Mouse (Mus musculus): ENCODE results near the gene Mrtfa.

The Mrtfa gene

DNA sequence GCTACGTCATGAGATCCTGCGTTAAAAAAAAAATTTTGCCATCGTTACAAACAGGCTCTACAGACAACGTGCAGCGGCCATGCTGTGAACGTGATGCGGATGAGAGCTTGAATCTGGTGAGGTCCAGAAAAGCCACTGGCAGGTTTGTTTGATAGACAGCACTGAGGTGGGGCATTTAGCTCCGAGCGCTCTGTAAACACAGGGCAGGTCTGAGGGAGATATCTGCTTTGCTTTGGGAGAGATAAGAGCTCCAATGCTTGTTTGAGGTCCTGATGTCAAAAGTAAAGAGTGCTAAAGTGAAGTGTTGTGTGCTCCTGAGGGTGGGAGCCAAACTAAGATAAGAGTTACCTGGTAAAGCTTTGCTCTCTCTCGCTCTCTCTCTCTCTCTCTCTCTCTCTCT, 6.6 kb upstream of the Mrtfa start:
- DNase-seq (ENCODE audit: low spot score in 2 of 2), result no peak

DNA sequence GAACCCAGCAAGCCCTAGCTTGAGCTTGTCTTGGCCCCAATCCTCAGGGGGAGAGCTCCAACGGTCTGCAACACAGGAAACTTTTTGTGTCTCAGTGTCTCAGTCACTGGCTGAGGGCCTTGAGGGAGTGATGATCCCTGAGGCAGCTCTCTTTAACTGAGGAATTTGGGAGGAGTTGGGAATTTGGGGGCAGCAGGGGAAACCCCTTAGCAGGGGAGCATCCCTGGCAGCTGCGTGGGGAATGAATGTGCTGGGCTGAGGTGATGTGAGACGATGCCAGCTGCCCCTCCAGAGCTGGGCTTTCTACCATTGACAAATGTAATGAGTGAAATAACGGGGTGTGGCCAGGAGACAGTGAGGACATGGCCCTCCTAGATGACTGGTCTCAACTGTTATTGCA, 4.9 kb upstream of the Mrtfa start:
- no peak for DNase-seq (ENCODE audit: low spot score in 2 of 2)

DNA sequence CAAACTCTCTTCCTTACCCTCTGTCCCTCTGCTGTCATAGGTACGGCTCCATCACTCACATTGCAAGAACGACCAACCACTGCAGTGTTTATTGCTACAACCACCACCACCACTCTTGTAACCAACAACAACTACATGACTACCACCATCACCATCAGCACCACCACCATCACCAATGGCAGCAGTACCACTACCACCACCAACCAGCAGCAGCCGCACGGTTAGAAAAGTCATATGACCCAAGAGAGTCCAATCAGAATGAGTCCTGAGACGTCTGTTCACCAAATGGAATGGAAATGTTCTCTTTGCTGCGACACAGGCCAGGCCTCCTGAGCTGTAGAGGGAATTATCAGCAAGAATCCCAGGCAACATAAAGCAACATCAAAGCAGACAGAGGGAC, 4.2 kb upstream of the Mrtfa start:
- no peak for DNase-seq (ENCODE audit: low spot score in 2 of 2)

DNA sequence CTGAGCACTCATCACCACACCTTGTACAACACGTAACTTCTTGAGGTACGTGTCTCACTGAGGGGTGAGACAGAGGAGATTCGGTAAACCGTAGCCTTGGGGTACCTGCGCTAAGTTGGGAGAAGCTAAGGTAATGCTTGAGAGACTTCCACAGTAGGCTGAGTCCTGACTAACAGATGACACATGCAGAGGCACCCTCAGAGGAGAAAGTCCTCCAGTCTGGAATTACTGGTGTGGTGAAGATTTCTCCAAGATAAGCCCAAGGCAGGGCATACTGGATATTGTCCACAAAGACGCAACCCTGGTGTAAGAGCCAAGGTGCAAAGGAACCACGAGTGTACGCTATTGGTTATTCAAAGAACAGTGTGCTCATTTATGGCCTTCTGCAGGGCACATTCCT, 2.3 kb upstream of the Mrtfa start:
- DNase-seq (ENCODE audit: low spot score in 2 of 2), result no peak

DNA sequence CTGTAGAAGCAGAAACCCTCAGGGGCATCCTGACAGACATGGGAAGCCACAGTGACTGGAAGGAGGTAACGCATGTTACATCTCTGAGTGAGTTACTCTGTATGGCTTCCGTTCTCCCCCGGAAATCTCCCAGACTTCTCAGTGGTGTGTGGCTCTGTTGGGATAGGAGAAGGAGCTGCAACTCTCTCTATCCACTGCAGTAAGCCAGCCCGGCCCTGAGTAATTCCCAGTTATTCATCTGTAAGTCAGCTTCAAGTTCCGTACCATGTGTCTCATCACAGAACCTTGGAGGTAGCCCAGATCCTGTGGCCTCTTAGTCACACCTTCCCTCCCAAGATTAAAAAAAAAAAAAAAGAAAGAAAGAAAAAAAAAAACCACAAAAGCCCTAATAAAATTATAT, 1.8 kb upstream of the Mrtfa start:
- DNase-seq (ENCODE audit: low spot score in 2 of 2), result no peak

DNA sequence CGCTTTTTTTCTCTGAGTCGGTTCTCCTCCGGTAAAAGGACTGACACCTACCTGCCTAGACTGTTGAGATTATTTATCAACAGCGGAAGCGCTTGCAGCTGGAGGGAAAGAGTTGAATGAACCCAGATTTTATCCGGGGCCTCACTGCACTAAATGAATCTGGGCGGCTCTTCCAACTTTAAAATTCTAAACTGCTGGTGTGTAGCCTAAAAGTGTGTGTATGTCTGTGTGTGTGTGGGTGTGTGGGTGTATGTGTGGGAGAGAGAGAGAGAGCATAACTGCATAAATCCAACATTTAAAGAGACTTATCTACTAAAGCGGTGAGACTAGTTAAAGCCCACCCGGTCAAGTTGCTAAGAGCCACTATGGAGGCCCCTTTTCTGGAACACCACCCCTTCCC, 746 bp upstream of the Mrtfa start:
- DNase-seq (ENCODE audit: low spot score in 2 of 2), result no peak

DNA sequence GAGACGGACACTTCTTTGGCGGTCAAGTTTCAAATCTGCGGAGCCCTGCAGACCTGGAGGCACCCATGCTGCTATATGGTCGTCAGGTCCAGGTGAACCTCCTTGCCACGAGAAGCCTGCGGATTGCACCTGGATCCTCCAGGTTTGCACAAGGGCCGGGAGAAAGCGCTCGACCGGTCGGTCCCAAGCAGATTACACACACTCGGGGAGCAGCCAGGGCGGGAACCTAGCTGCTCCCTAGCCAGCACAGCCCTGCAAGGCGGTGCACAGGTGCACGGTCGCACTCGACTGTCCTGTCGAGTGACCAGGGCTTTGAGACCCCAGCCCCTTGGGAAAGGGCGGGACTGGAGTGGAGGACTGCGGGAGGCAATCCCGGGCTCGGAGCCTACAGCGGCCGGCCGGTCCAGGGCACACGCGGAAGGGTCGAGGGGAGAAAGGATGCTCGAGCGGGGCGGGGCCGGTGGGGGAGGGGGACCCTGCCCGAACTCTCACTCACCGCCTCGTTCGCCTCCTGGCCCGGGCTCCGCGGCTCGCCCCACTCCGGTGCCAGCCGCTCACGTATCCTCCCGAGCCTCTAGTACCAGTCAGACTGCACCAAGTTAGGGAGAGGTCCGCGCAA, 437 bp downstream of the Mrtfa start:
- peak in 1 of 2 experiments; percentile 12 for DNase-seq (ENCODE audit: low spot score in 2 of 2)

DNA sequence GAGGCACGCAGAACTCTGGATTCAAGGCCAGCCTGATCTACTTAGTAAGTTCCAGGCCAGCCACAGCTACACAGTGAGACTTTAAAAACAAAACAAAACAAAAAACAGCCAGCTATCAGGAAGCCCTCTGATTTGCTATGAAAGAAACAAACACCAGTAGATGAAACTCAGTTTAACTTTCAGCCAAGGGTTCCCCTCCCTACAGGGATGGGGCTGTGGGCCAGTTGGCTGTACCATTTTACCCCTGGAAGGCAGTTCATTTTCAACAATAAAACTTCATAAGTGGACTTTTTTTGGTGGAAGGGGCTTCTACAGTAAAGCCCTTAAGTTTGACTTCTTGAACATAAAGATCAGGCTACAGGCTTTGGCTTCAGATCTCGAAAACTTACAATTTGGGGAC, 1.5 kb downstream of the Mrtfa start:
- DNase-seq (ENCODE audit: low spot score in 2 of 2), result no peak

DNA sequence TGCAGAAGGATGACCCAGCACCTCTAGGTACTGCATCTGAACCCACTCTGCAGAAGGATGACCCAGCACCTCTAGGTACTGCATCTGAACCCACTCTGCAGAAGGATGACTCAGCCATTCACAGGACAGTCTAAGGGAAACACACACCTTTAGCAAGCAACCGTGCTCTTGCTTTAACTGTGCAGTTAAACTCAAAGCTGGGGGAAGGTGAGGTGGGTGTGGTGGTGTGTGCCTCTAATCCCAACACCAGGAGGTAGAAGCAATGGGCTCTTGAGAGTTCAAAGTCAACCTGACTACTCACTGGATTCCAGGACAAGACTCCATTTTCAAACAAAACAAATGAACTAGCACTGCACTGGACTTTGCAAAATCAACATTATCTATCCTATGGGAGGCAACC, 5.6 kb downstream of the Mrtfa start:
- DNase-seq (ENCODE audit: low spot score in 2 of 2), result no peak

DNA sequence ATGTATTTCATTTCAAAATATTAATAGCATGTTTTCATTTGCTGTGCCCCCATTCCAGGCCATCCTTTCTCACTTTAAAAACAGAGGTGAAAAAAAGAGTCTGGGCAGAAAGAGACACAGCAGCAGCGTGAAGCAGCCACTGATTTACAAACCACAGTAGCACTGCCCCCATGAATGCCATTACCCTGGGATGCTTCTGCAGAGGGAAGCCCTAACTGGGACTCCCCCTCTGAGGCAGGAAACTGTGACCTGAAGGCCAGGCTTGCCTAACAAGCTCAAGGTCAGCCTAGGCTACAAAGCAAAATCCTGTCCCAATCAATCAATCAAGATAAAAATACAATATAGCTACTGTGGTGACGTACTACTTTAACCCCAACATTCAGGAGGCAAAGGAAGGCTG, 9.3 kb downstream of the Mrtfa start:
- no peak for DNase-seq (ENCODE audit: low spot score in 2 of 2)

DNA sequence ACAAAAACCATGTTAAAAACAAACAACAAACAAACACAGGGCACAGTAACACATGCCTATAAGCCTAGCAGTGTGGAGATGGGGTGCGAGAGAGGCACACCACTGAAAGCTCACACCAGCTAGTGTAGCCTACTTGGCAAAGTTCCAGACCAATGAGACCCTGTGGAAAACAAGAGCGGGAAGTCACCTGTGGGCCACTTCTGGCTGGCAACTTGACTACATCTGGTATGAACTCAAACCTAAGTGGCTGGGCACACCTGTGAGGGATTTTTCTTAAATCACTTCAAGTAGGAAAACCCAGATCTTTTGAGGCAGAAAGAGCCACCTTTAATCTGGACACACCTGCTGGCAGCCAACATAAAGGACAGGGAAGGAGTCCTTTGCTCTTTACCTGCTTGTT, 11.0 kb downstream of the Mrtfa start:
- DNase-seq (ENCODE audit: low spot score in 2 of 2), result no peak

DNA sequence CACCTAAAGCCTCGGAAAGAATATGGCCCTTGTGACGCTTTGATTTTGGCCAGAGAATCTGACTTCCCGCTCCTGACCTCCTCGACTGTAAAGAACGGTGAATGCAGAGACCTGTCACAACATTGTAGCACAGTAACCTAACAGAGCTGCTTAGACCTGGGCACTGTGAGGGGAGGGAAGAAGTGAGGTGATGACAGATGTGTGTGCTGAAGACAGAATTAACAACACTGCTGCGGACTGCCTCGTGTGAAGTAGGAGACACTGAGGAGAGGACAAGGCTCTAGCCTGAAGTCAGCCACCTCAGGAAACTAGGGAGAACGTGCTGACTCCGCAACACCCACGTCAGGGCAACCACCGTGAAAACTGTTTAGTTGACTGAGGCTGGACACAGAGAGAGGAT, 11.9 kb downstream of the Mrtfa start:
- no peak for DNase-seq (ENCODE audit: low spot score in 2 of 2)

DNA sequence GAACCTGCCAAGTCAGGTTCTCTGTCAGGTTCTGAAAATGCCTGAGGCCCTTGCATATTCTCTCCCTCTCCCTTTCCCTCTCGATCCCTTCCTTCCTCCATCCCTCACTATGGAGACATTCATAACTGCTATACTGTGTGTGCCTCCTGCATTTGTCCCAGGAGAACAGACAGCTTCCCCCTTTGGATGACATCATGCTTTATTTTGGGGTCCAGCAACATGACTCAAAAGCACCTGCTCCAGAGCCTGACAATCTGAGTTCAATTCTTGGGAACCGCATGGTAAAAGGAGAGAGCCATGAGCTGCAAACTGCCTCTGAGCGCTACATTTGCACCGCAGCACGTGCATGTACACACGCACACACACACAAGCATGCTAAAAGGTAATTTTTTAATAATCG, 12.7 kb downstream of the Mrtfa start:
- DNase-seq (ENCODE audit: low spot score in 2 of 2), result no peak

DNA sequence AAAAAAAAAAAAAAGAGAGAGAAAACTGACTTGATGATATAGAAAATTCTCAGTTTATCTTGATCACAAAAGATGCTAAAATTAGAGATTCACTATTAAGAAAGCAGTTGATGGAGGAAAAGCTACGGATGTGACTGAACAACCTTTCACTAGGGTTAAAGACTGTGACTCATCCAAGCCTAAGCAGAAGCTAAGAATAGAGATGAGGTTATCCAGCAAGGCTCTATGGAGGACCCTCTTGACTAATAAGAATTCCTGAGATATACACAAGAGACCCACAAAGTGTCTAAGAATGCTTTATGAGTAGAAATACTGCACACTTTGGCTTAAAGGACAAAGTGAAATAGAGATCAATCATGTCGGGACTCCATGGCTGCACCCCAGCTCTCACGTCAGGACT, 14.9 kb downstream of the Mrtfa start:
- DNase-seq (ENCODE audit: low spot score in 2 of 2), result no peak

DNA sequence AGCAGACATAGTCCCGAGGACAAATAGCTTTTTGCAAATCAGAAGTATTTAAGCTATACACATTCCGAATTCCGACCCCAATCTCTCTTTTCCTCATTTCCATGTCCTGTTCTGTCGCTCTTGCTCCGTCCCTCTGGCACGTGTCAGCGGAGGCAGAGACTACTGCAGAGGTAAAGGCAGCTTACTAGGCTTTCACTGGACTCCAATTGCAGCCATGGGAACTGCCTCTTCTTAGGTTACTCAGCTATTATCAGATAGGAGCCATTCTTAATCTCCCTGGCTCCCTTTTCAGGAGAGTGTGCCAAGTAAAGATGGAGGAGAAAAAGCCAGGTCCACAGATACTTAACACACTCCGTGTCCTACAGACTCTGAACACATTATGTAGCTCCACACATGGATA, 18.3 kb downstream of the Mrtfa start:
- no peak for DNase-seq (ENCODE audit: low spot score in 2 of 2)

DNA sequence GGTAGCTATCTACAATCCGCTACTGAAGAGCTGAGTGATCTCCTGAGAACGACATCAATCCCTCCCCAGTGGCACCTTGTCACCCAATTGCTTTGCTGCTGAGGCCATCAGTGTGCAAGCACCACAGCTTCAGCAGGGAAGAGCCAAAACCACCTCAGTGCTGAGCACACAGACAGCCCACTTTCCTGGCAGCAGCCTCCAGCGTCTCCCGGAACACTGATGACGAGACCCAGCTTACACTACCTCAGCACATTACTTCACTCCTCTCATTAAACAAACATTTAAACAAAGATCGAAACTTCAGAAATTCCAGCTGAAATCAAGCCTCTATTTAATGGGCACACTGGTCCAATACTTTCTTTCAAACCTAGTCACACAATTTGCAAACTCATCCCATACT, 21.8 kb downstream of the Mrtfa start:
- DNase-seq (ENCODE audit: low spot score in 2 of 2), result no peak

DNA sequence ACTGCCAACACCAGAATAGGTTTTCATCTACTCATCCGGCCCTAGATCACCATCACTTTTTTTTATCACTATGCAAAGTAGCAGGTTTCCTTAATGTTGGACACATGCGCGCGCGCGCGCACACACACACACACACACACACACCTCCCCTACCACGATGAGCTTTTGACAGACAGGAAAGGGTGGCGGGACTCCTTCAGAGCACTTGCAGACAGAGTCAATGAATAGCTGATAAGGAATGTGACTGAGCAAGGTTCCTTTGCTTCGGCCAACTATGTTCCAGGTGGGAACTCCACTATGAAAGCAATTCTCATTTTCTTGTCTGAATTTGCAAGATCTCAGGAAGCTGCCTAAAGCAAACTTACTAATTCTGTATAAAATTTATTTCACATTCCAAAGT, 22.7 kb downstream of the Mrtfa start:
- DNase-seq (ENCODE audit: low spot score in 2 of 2), result no peak

DNA sequence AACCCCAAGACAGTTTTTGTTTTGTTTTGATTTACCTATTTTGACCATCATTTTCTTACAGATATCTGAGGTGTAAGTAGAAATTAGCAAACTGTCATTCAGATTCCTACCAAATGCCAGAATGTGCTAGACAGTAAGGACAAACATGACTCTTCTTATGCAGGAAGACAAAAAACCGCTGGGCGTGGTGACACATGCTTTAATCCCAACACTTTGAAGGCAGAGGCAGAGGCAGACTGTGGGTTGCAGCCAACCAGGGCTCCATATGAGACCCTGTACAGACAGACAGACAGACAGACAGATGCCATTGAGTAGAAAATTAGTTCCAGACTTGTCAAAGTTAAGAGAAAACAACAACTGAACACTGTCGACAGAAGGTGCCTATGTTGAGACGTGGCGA, 24.3 kb downstream of the Mrtfa start:
- DNase-seq (ENCODE audit: low spot score in 2 of 2), result no peak

DNA sequence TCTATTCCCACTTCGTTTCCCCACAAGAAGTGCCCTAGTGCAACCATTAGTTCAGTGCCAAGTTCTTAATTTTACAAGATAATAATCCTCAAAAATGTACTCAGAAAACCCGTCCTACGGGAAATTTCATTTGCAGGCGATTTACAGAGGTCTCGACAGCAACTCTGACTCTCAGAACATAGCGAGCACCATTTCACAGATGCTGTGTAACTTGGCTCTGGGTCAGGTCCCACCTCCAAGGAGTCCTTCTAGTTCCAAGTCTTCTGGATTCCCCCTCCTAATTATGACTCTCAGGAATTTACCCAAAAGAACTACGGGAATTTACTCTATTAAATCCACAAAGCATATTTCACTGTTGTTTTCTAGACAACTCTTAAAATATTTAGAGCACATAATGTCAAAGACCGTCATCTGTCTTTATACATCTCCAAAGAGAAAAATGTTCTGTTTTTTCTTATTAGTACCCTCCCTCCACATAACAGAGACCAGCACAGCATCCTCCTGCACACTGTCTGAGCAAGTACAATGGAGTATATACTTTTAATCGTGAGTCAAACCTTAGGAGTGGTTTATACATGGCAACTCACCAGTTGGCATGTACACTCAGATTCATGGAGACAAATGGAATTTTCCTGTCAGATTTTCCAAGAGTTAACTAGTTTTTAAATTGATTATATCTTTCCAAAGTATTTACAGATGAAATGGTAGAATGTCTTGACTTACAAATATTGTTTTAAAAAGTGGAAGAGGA, 25.8 kb downstream of the Mrtfa start:
- no peak for DNase-seq (ENCODE audit: low spot score in 2 of 2)

DNA sequence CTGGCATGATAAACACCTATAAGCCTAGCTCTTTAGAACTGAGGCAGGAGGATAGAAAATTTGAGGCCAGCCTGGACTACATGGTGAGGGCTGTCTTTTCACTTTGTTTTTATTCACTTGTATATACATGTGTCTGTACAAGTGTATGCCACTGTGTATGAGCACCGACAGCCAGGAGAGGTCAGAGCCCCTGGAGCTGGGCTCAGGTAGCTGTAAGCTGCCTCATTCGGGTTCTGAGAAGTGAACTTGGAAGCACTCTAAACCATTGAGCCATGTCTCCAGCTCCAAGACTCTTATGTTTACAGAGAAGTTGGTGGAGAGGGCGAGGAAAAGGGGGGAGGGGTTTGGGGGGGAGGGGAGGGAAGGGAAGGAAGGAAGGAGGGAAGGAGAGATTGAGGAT, 29.0 kb downstream of the Mrtfa start:
- no peak for DNase-seq (ENCODE audit: low spot score in 2 of 2)

DNA sequence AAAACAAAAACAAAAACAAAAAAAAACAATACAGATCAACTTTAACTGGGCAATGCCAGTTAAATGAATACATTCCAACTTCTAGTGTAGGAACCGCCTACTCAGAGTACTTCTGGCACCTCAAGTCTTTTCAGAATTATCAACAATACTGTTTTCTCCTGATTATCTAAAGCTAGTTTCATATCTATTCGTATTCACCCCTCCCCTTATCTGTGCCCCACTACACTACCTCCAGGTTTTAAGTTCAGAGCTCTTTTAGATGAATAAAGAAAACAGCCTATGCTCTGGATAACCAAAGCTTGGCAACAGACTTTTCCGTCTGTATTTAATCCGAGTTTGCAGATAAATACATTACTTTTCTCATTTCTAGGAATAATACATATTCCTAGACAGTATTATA, 29.9 kb downstream of the Mrtfa start:
- DNase-seq (ENCODE audit: low spot score in 2 of 2), result no peak

DNA sequence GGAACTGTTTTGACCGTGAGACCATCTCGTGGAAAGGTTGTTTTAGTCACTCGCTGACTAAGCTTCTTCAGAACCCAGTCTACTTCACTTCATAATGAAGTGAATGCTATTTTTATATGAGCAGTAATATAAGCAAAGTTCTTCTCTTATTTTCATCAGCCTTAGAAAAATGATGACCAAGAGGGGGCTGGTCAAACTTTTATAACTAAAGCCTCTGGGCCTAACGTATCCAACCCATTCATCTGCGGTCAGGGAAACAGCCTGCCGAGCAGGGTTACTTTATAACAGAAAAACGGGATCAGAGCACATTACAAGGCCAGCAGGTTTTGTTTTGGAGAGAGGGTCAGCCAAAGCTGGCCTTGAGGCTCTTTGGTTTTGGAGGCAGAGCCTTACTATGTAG, 31.3 kb downstream of the Mrtfa start:
- no peak for DNase-seq (ENCODE audit: low spot score in 2 of 2)

DNA sequence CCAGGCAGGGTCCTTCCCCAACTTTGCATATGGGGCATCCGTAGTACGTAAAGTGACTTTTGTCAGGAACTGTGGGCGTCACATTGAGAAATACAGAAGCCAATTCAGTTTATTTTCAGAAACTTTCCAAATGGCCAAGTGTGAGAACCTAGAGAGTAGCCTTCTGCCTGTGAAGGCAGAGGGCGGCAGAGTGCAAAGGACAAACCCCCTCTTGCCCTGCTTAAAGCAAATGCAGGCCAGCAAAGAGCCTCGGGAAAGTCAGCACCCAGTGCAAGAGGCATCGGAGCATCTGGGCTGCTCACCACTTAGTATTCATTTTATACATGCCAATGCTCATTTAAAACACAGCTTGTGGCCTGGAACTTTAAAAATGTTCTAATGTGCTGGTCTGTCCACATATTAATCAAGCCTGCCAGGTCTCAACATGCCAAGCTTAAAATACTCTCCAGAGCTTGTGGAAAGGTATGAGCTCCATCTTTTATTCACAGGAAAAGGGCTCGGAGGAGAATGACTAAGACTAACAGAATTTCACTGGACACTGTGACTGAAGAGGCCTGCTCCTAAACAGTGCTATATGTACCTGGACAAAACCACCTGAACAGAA, 31.9 kb downstream of the Mrtfa start:
- DNase-seq (ENCODE audit: low spot score in 2 of 2), result no peak

DNA sequence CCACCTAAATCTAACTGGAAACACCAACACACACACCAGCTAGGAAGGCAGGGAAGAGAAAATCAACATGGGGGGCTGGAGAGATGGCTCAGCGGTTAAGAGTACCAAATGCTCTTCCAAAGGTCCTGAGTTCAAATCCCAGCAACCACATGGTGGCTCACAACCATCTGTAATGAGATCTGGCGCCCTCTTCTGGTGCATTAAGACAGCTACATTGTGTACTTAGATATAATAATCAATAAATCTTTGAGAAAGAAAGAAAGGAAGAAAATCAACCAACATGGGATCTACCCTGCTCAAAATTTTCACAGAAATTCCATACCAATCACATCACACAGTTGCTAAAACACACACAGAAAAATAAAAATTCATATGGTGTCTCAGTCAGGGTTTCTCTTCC, 34.1 kb downstream of the Mrtfa start:
- no peak for DNase-seq (ENCODE audit: low spot score in 2 of 2)
